17 mouse cellular contexts compared by ENCODE assay signal in the genomic region with DNA sequence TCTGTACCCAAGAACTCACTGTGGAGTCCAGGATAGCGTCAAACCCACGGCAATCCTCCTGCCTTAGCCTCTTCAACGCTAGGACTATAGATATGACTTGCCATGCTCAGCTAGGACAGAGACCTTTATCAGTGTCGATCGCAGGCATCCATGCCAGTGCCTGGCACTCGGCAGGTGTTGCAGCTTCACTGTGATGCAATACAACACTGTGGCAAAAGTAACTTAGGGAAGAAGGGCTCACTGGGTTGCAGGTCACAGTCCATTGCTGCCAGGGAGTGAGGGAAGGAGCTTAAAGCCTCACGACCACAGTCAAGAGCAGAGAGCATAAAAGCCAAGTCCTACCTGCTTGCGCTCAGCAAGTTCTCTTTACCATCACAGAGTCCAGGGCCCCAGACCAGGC. TPM values are rescaled to one million over a fixed set of nuclear protein-coding genes. Genes with fewer than 3 reads are reported as not detected.
"Had no signal": no experiment of that assay in that cellular context is flagged by ENCODE, and none has a peak within 500 bp of the region (broad histone marks: within the 10 kb centered on the region; RNA-seq: fewer than 3 reads in every experiment).

No protein-coding gene starts in this region.

- ATAC-seq: intestine, postnatal 0 days; lung, postnatal 0 days had no signal

- DNase-seq: liver; lung, adult 2 months; lung, postnatal 36 days; midbrain, embryonic 14.5 days; right cerebral cortex, postnatal 14 days; thymus, postnatal 36 days had no signal

- H3K27me3 ChIP-seq: limb, embryonic 12.5 days; liver, embryonic 15.5 days; neural tube, embryonic 12.5 days had no signal

- H3K9me3 ChIP-seq: limb, embryonic 12.5 days; liver, embryonic 15.5 days; neural tube, embryonic 12.5 days had no signal

- H3K4me2 ChIP-seq: limb, embryonic 12.5 days; liver, embryonic 15.5 days; neural tube, embryonic 12.5 days had no signal

- H3K4me1 ChIP-seq: limb, embryonic 12.5 days; liver, embryonic 15.5 days; neural tube, embryonic 12.5 days had no signal

- H3K9ac ChIP-seq: limb, embryonic 12.5 days; liver, embryonic 15.5 days; neural tube, embryonic 12.5 days had no signal

- H3K4me3 ChIP-seq: layer of hippocampus, adult 2 months; limb, embryonic 12.5 days; liver, embryonic 15.5 days; neural tube, embryonic 12.5 days had no signal

- H3K27ac ChIP-seq: layer of hippocampus, adult 2 months; limb, embryonic 12.5 days; liver, embryonic 15.5 days; neural tube, embryonic 12.5 days had no signal

RNA-seq across cellular contexts. Expression of a gene that starts 48.8 kb away (rescaled TPM):
- total RNA-seq: layer of hippocampus, adult 2 months; layer of hippocampus, postnatal 10 days; left cerebral cortex, postnatal 36 days; megakaryocyte progenitor cell, adult 5-6 weeks; monocyte, adult 5-6 weeks had no signal
- polyA plus RNA-seq: intestine, postnatal 0 days; limb, embryonic 12.5 days; liver, embryonic 15.5 days; midbrain, embryonic 14.5 days; neural tube, embryonic 12.5 days; stomach, embryonic 16.5 days had no signal
